Comparison of ENCODE assay signal across 17 mouse cellular contexts in the genomic region with DNA sequence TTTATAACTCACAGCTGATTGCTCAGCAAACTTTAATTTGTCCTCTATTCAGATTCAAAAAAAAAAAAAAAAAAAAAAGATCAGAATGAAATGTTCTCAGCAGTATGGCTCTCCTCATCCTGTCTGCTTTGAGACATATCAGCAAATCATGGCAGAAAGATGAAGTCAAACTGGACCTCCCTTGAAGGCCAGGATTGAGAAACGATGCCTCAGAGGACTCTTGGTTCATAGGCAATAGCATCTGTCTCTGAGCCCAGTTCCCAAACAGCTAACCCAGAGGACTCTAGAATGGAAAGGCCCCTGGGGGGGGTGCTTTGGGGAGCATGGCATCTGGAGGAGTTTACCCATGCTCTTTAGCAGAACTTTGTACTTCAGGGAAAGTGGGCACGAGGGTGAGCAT.
"Had no signal": no experiment of that assay in that cellular context is flagged by ENCODE, and none has a peak within 500 bp of the region (broad histone marks: within the 10 kb centered on the region; RNA-seq: fewer than 3 reads in every experiment).

No protein-coding gene starts in this region.

- H3K4me1 ChIP-seq: neural tube, embryonic 12.5 days; neural tube, embryonic 15.5 days; stomach, embryonic 15.5 days had no signal

- H3K4me3 ChIP-seq: neural tube, embryonic 12.5 days; neural tube, embryonic 13.5 days; neural tube, embryonic 15.5 days; stomach, embryonic 15.5 days had no signal

- DNase-seq: retina, postnatal 1 day; right cerebral cortex, adult 18-20 months; right cerebral cortex, postnatal 14 days; right cerebral cortex, postnatal 25 days; right cerebral cortex, postnatal 4 days; spleen, adult 18-20 months; thymus, adult 18-20 months; thymus, adult 2 months; thymus, postnatal 14 days; thymus, postnatal 25 days; thymus, postnatal 36 days; thymus, postnatal 4 days had no signal

- H3K27ac ChIP-seq: neural tube, embryonic 12.5 days; neural tube, embryonic 13.5 days; neural tube, embryonic 15.5 days; stomach, embryonic 15.5 days; stomach, postnatal 0 days had no signal

- H3K36me3 ChIP-seq: neural tube, embryonic 12.5 days; neural tube, embryonic 13.5 days; neural tube, embryonic 15.5 days; stomach, embryonic 15.5 days had no signal

- H3K4me2 ChIP-seq: neural tube, embryonic 12.5 days; neural tube, embryonic 13.5 days; neural tube, embryonic 15.5 days; stomach, embryonic 15.5 days had no signal

- H3K9ac ChIP-seq: neural tube, embryonic 12.5 days; neural tube, embryonic 13.5 days; neural tube, embryonic 15.5 days; stomach, embryonic 15.5 days had no signal

- H3K9me3 ChIP-seq: neural tube, embryonic 12.5 days; neural tube, embryonic 15.5 days; stomach, embryonic 15.5 days had no signal

- H3K27me3 ChIP-seq: neural tube, embryonic 12.5 days; neural tube, embryonic 13.5 days; neural tube, embryonic 15.5 days; stomach, embryonic 15.5 days had no signal
